Mouse (Mus musculus): Measurements from ENCODE around the gene Gm3411. TPM values are rescaled to one million over a fixed set of nuclear protein-coding genes. Genes with fewer than 3 reads are reported as not detected.
"Not testable (repeated sequence)": the region's sequence is repeated elsewhere in the genome, so short reads cannot be mapped to it uniquely, and the experiment has no call there.

Gene Gm3411
- total RNA-seq (2012; rRNA removed) = 5.8 and 7.3 TPM in 2 replicates

DNA sequence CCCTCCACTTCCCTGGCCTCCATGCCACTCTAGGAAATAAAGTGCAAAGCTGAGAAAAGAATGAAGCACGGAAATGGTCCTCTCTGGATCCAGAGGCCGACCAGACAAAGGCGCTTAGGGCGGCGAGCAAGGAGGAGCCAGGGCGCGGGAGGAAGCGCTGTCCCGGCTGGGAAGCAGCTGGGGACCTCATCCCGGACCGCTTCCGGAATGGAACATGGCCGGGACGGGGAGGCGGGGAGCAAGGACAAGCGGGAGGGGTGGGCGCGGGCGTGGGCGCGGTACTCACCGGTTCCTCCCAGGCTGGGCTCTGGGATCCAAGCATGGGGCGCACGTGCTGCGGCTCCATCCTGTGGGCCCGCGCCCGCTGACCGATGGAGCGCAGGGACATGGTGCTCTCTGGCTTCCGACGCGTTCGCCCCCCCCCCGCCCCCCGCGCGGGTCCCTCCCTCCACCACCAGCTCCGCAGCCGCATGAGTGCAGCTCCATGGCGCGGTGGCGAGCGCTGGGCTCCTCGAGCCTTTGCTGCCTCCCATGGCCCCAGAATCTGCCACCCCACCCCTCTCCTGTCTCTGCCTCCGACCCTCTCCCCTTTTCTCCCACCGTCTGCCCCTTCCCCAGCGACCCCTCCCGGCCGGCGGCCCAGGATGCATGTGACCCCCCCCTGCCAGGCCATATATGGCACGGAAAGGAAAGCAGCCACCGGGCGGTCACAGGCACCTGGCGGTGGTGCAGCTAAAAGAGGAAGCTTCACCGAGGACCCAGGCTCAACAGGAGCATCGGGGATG is at the start of gene Gm3411:
Gene Gm3411, minus strand, starts transcription at position 320 of the 785 bp plus-strand sequence.
- H3K4me3 ChIP-seq (ENCODE audit: insufficient read depth in 1 of 2, low read depth in 1 of 2, low read length in 2 of 2, poor library complexity in 1 of 2, severe bottlenecking in 1 of 2) = peak within 1 kb of the TSS; percentile 50 to 52; a peak in 3 of 4 replicates
- H3K4me1 ChIP-seq (ENCODE audit: control insufficient read depth in 2 of 2, insufficient read depth in 2 of 2, low read length in 2 of 2, poor library complexity in 1 of 2); in situ Hi-C loops (cut with MboI; ENCODE audit: low sequenced_read_pairs in 2 of 2, unreplicated experiment in 2 of 2); H3K36me3 ChIP-seq (ENCODE audit: control insufficient read depth, insufficient read depth, low read length, poor library complexity, severe bottlenecking); H3K27ac ChIP-seq (ENCODE audit: insufficient read depth, low read depth, low read length, poor library complexity, severe bottlenecking); DNase-seq (ENCODE audit: low read depth, low spot score); H3K9me3 ChIP-seq (ENCODE audit: control insufficient read depth, insufficient read depth, low read depth, low read length): not testable (repeated sequence)
- H3K9ac ChIP-seq (ENCODE audit: insufficient read depth, low read depth, low read length, poor library complexity, severe bottlenecking) = peak within 1 kb of the TSS; percentile 33; the same call in 1 of the 2 replicates

DNA sequence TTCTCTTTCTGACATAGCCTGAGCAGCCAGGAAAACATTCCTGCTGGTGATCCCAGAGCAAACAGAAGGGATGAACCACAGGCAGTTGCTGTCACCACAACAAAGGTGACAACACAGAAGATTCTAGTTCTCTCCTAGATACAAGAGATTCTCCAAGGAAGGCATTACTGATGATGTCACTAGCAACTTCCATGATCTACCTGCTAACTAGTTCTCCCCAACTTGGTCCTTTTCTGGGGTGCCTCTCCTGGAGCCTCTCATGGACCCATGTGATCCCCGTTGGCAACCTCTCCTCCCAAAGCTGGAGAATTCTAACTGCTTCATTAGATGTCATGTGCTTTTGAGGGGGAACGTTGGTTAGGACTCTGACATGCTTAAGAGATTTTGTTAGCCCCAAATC is 17.7 kb upstream of the Gm3411 start, which contains the start of gene Gm21103:
Gene Gm21103, minus strand, starts transcription at position 101 of the 400 bp plus-strand sequence.
- H3K4me3 ChIP-seq (ENCODE audit: insufficient read depth in 1 of 2, low read depth in 1 of 2, low read length in 2 of 2, poor library complexity in 1 of 2, severe bottlenecking in 1 of 2); H3K9me3 ChIP-seq (ENCODE audit: control insufficient read depth, insufficient read depth, low read depth, low read length); DNase-seq (ENCODE audit: low read depth, low spot score); H3K4me1 ChIP-seq (ENCODE audit: control insufficient read depth in 2 of 2, insufficient read depth in 2 of 2, low read length in 2 of 2, poor library complexity in 1 of 2); in situ Hi-C loops (cut with MboI; ENCODE audit: low sequenced_read_pairs in 2 of 2, unreplicated experiment in 2 of 2); H3K36me3 ChIP-seq (ENCODE audit: control insufficient read depth, insufficient read depth, low read length, poor library complexity, severe bottlenecking); H3K27ac ChIP-seq (ENCODE audit: insufficient read depth, low read depth, low read length, poor library complexity, severe bottlenecking); H3K9ac ChIP-seq (ENCODE audit: insufficient read depth, low read depth, low read length, poor library complexity, severe bottlenecking): not testable (repeated sequence)

DNA sequence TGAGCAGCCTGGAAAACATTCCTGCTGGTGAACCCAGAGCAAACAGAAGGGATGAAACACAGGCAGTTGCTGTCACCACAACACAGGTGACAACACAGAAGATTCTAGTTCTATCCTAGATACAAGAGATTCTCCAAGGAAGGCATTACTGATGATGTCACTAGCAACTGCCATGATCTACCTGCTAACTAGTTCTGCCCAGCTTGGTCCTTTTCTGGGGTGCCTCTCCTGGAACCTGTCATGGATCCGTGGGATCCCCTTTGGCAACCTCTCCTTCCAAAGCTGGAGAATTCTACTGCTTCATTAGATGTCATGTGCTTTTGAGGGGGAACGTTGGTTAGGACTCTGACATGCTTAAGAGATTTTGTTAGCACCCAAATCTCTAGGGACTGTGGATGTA is 67.9 kb downstream of the Gm3411 start, which contains the start of gene Gm21560:
Gene Gm21560, minus strand, starts transcription at position 101 of the 400 bp plus-strand sequence.
- H3K9ac ChIP-seq (ENCODE audit: insufficient read depth, low read depth, low read length, poor library complexity, severe bottlenecking); DNase-seq (ENCODE audit: low read depth, low spot score); H3K4me3 ChIP-seq (ENCODE audit: insufficient read depth in 1 of 2, low read depth in 1 of 2, low read length in 2 of 2, poor library complexity in 1 of 2, severe bottlenecking in 1 of 2); H3K36me3 ChIP-seq (ENCODE audit: control insufficient read depth, insufficient read depth, low read length, poor library complexity, severe bottlenecking); H3K9me3 ChIP-seq (ENCODE audit: control insufficient read depth, insufficient read depth, low read depth, low read length); H3K4me1 ChIP-seq (ENCODE audit: control insufficient read depth in 2 of 2, insufficient read depth in 2 of 2, low read length in 2 of 2, poor library complexity in 1 of 2); in situ Hi-C loops (cut with MboI; ENCODE audit: low sequenced_read_pairs in 2 of 2, unreplicated experiment in 2 of 2); H3K27ac ChIP-seq (ENCODE audit: insufficient read depth, low read depth, low read length, poor library complexity, severe bottlenecking): not testable (repeated sequence)

Other genes with a start within 250 kb of the Gm3411 start
- 0.32 TPM in 1 of 2 replicates, not detected in the other for gene Gm6337, start 229.0 kb downstream of the Gm3411 start, total RNA-seq (2012; rRNA removed)
- gene Gm8206, start 193.3 kb downstream of the Gm3411 start, total RNA-seq (2012; rRNA removed) = 1.3 and 1.7 TPM in 2 replicates
- 0.09 TPM in 1 of 2 replicates, not detected in the other for gene Gm3468, start 178.6 kb downstream of the Gm3411 start, total RNA-seq (2012; rRNA removed)
- not detected in 2 replicates for gene Gm3476, start 161.4 kb downstream of the Gm3411 start, total RNA-seq (2012; rRNA removed)
- gene Gm21560, start 68.0 kb downstream of the Gm3411 start, total RNA-seq (2012; rRNA removed) = not detected in 2 replicates
- 0.13 and 0.21 TPM in 2 replicates for gene Gm21103, start 17.6 kb upstream of the Gm3411 start, total RNA-seq (2012; rRNA removed)
- not detected in 2 replicates for gene Gm3618, start 56.4 kb upstream of the Gm3411 start, total RNA-seq (2012; rRNA removed)
- not detected in 2 replicates for gene Gm16440, start 103.1 kb upstream of the Gm3411 start, total RNA-seq (2012; rRNA removed)
- 11.5 and 17.2 TPM in 2 replicates for gene Gm3591, start 125.2 kb upstream of the Gm3411 start, total RNA-seq (2012; rRNA removed)
- not detected in 2 replicates for gene Gm3594, start 157.4 kb upstream of the Gm3411 start, total RNA-seq (2012; rRNA removed)